Mouse (Mus musculus) c-Kit-positive CD71-positive TER-119-negative erythroid progenitor cells, embryonic 14.5 days (primary cell): ENCODE measurements at regions not wholly inside any gene's neighbourhood (a gene's known extent, or its start where the extent isn't known, plus 50 kb on each side); places are given as distances from the start of the nearest gene placed in this dataset.

ENCODE experiments used
- DNase-seq: peaks from one replicate; pipeline ENCODE4 v3.0.0-alpha.2; 2013; ENCODE audit warnings: low read depth

DNA sequence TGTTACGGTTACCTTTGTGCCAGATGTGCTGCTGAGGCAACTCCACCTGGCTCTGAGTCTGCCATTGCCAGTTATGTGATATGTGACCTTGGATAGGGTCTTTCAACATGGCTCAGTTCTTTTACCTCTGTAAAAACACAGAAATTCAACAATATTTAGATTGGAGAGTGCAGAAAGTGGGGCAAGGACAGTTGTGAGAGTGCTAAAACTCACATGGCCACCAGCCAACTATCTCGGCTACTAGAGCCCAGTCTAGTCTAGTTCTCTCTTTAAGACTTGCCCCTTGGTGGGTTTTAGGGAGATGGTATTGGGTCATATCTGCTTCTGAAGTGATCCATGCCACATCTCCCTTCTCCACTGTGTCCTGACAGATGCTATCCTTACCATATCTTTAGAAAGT lies 233.0 kb downstream of the Phf14 start:
- DNase-seq, result no peak

- DNase-seq, result no peak
Measured at GRCm38 (mm10) chr6:12145216-12145615, 237.6 kb downstream of the Phf14 start.

DNA sequence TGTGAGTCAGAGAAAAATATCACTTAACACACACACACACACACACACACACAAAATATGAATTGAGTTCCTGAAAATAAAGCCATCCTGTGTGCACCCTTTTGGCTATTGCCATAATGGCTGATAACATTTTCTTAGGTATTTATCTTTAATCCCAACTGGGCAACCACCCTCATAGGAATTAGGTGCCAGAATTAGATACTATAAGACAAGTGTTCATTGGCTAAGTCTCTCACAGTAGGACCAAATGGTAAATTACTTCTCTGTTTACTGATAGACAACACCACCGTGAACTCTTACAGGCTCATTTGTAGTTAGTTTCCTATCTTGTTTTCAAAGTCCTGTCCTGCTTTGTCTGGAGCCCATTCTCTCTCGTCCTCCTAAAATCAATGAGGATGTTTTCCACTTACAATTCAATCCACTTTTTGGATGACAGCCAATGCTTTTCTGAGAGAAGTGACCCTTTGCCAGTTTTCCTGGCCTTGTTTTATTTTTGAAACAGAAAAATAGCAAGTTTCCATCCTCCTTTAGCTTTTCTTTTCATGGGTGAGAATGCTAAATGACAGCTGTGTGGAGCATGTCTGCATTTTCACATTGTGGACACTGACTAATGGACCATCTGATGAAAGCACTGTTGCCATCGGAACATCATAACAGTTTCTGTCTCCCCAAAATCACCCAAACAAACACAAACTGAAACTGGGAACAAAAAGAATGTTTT lies 243.2 kb downstream of the Phf14 start:
- no peak for DNase-seq

- no peak for DNase-seq
Measured at GRCm38 (mm10) chr6:12163971-12164370, 256.4 kb downstream of the Phf14 start.

DNA sequence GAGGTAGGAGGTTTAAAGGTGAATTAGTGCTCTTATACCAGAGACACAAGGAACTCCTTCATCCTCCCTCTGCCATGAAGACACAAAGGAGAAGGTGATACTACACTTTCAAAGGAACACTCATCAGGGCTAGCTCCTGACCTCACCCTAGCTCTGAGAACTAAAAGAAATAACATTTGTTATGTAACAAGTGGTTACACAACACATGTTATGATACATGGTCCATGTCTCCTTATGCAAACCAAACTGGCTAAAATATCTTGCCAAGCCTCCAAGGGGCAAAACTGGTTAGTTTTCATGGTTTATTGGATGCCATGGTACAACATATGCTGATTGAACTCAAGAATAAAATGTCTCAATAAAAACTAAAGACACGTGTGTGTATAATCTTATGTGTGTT lies 260.9 kb downstream of the Phf14 start:
- DNase-seq, result no peak

- DNase-seq, result no peak
Measured at GRCm38 (mm10) chr6:12169431-12169830, 261.8 kb downstream of the Phf14 start.

- DNase-seq, result no peak
Measured at GRCm38 (mm10) chr6:12170722-12171121, 263.1 kb downstream of the Phf14 start.

GRCm38 (mm10) chr6:12171189-12171588 lies 263.6 kb downstream of the Phf14 start:
- no peak for DNase-seq

DNA sequence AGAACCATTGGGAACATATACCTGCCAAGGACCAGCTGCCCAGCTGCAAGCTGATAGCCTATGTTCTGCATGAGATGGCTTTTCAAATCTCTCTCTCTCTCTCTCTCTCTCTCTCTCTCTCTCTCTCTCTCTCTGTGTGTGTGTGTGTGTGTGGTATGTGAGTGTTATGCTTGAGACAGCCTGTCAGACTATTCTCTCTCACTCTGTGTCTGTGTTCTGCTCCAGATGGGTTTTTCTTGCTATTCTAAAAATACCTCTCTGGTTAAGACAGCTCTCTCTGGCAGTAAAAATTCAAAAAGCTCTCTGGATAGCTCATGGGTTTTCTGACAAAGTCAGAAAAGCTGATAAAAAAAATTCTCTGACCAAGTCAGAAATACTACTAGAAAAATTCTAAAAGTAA lies 270.4 kb downstream of the Phf14 start:
- DNase-seq, result no peak

- DNase-seq, result no peak
Measured at GRCm38 (mm10) chr6:12180951-12181350, 273.3 kb downstream of the Phf14 start.

DNA sequence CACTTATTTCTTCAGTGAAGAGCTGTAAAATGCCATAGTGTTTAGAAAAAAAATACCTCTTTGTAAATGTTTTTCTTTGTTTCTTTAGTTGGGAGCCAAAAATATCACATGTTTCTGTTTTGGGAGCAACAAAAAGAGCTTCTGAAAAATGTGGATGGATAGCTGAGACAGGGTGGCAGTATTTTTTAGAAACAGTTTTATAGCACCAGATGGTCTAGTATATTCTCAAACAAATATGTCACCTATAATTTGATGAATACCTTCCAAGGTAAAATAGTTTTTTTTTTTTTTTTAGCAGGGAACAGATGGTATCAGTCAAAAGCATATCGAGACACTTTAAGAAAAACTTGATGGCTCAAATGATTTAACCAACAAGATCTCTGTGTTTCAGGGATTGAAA lies 302.6 kb downstream of the Phf14 start:
- no peak for DNase-seq

- DNase-seq, result no peak
Measured at GRCm38 (mm10) chr6:12214526-12215177, 307.0 kb downstream of the Phf14 start.

GRCm38 (mm10) chr6:12215178-12215553 lies 307.6 kb downstream of the Phf14 start:
- no peak for DNase-seq

DNA sequence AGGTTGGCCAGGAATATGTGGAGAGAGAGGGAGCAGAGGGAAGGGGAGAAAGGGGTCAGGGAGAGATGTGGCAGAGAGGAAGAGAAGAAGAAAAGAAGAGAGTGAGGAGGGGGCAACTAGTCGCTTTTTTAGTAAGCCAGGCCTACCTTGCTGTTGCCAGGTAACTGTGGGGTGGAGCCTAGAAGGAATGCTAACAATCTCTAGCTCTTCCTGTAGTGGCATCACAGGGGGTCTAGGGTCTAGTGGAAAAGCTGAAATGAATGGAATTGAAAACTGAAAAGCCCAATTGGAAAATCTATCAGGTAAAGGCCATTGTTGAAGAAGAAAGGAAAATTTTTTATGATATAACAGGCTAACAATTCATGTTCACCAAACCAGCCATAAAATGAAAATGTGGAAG lies 336.5 kb downstream of the Phf14 start:
- no peak for DNase-seq

DNA sequence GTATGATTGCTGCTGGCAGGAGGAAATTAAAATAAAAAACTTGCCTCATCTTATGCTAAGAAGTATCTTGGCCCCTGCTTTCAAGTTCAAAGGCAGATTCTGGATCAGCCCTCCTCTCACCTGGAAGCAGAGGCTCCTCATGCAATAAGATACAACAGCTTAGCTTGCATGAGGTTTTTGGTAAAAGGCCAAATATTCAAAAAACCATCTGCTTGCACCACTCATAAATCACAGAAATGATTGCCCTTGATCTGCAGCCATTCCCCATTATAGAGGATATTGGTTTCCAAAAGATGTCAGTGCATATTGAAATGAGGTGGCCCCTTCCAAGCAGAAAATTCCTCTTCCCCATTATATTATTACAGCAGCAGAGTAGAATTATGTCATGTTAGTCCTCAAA lies 340.4 kb downstream of the Phf14 start:
- no peak for DNase-seq

GRCm38 (mm10) chr6:12248599-12248998 lies 341.0 kb downstream of the Phf14 start:
- DNase-seq, result no peak

DNA sequence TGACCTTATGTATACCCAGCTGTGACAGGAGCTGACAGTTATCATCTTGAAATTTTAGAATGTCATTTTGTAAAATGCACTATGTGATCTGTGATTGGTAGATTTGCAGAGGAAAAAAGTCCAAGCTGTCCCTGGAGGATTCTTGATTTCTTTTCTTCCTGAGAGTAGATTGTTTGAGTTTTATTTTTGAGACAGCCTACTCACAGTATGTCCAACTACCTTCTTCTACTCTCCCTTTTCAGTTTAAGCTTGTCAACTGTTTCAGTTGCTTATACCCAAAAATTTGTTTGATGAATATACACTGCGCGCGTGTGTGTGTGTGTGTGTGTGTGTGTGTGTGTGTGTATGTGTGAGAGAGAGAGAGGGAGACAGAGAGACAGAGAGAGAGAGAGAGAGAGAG lies 346.9 kb downstream of the Phf14 start:
- DNase-seq, result no peak

DNA sequence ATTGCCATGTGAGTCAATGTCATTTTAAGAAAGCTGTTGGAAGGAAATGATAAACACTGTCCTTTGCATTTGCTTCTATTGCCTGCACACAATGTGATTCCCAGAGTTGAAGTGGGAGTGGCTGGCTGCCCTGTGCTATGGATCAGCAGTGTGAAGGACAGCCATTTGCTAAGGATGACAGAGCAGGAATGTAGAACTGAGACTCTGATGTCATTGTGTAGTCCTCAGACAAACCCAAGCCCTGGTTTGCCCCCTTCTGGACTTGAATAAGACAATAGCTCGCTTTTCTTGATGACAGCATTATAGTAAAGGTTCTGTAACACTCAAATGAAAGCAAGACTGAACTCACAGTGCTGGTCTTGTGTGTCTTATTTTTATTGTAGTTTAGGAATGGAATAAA lies 347.8 kb downstream of the Phf14 start:
- no peak for DNase-seq

GRCm38 (mm10) chr6:12258273-12258672 lies 350.7 kb downstream of the Phf14 start:
- DNase-seq, result no peak

GRCm38 (mm10) chr6:12258940-12259481 lies 351.4 kb downstream of the Phf14 start:
- no peak for DNase-seq

DNA sequence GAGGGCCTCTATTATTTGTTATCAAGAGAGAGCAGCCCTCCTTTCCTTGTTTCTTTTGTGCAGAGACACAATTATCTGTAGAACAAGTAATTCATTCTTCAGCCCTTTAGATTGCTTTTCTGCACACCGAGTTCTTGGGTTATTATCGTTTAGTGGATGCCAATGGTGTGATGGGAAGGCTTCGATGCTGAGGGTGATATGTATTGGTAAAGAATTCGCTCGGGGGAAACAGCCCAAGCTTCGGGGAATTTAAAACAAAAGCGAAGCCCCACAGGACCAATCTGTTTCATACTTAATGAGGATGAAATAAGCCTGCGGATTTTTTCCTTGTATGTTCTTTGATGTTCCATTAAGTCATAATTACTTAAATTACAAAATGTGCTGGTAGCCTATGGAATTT lies 352.0 kb downstream of the Phf14 start:
- DNase-seq, result no peak

GRCm38 (mm10) chr6:12260325-12261076 lies 352.9 kb downstream of the Phf14 start:
- DNase-seq, result peak; percentile 15
